26 mouse cellular contexts compared by ENCODE assay signal in genomic region chr4:40102996-40103395, GRCm38 (mm10). TPM values are rescaled to one million over a fixed set of nuclear protein-coding genes. Genes with fewer than 3 reads are reported as not detected.
DNase-seq lines count a peak whose midpoint lies in the region; ATAC-seq and TF ChIP-seq lines count a peak whose summit lies in the region.
"Had no signal": no experiment of that assay in that cellular context is flagged by ENCODE, and none has a peak within 500 bp of the region (broad histone marks: within the 10 kb centered on the region; RNA-seq: fewer than 3 reads in every experiment).

No protein-coding gene starts in this region.

- H3K4me2 ChIP-seq in forebrain, postnatal 0 days (ENCODE audit: low read depth): no peak overlapping the region
- no peak overlapping the region for H3K4me2 ChIP-seq in forebrain, embryonic 14.5 days (ENCODE audit: low read length)
- H3K4me2 ChIP-seq: embryonic facial prominence, embryonic 12.5 days; embryonic facial prominence, embryonic 15.5 days; forebrain, embryonic 15.5 days; heart, embryonic 11.5 days; hindbrain, embryonic 12.5 days; hindbrain, embryonic 15.5 days had no signal

- peak; percentile 48 for ATAC-seq in forebrain, postnatal 0 days
- ATAC-seq in forebrain, embryonic 14.5 days: no peak
- ATAC-seq: forebrain, embryonic 15.5 days; Patski had no signal

- H3K4me1 ChIP-seq in forebrain, postnatal 0 days (ENCODE audit: insufficient read depth): no peaks in the 10 kb centered on the region
- H3K4me1 ChIP-seq in forebrain, embryonic 14.5 days (ENCODE audit: control insufficient read depth, insufficient read depth, low read length): no peaks in the 10 kb centered on the region
- H3K4me1 ChIP-seq: embryonic facial prominence, embryonic 12.5 days; embryonic facial prominence, embryonic 15.5 days; forebrain, embryonic 15.5 days; hindbrain, embryonic 15.5 days had no signal

- H3K9me3 ChIP-seq in forebrain, postnatal 0 days (ENCODE audit: low read length): no peaks in the 10 kb centered on the region
- peaks cover 3% of the 10 kb centered on the region; the same call in 1 of the 2 replicates for H3K9me3 ChIP-seq in forebrain, embryonic 14.5 days (replicated peaks; ENCODE audit: control insufficient read depth, low read length)
- H3K9me3 ChIP-seq: embryonic facial prominence, embryonic 15.5 days; forebrain, embryonic 15.5 days; G1E; hindbrain, embryonic 12.5 days; hindbrain, embryonic 15.5 days had no signal

- intact Hi-C loops in left cerebral cortex, postnatal 36 days (cut with DNase I): loop anchor here (2.0 kb wide), 1 partner anchor 32 kb away; no protein-coding TSS in a partner anchor
- intact Hi-C loops in left cerebral cortex, postnatal 4 days (cut with DNase I): no loop called here

- no peaks in the 10 kb centered on the region for H3K36me3 ChIP-seq in forebrain, postnatal 0 days (ENCODE audit: insufficient read depth)
- H3K36me3 ChIP-seq in forebrain, embryonic 14.5 days (ENCODE audit: control insufficient read depth, insufficient read depth, low read length): no peaks in the 10 kb centered on the region
- H3K36me3 ChIP-seq: embryonic facial prominence, embryonic 12.5 days; embryonic facial prominence, embryonic 15.5 days; forebrain, embryonic 15.5 days; G1E; hindbrain, embryonic 12.5 days; hindbrain, embryonic 15.5 days had no signal

- H3K9ac ChIP-seq in forebrain, postnatal 0 days: no peak overlapping the region
- H3K9ac ChIP-seq in forebrain, embryonic 14.5 days (ENCODE audit: low read length): no peak overlapping the region
- H3K9ac ChIP-seq: embryonic facial prominence, embryonic 12.5 days; embryonic facial prominence, embryonic 15.5 days; forebrain, embryonic 15.5 days; hindbrain, embryonic 12.5 days; hindbrain, embryonic 15.5 days had no signal

- WGBS in forebrain, postnatal 0 days: 85% methylated on average over 1 of the region's 1 CpGs
- 87% methylated on average over 1 of the region's 1 CpGs for whole genome bisulfite sequencing in forebrain, embryonic 14.5 days

- no peak overlapping the region for H3K4me3 ChIP-seq in forebrain, postnatal 0 days (ENCODE audit: low read depth, low read length)
- no peak overlapping the region for H3K4me3 ChIP-seq in forebrain, embryonic 14.5 days (ENCODE audit: low read depth, low read length)
- H3K4me3 ChIP-seq: embryonic facial prominence, embryonic 12.5 days; embryonic facial prominence, embryonic 15.5 days; forebrain, embryonic 15.5 days; heart, adult 2 months; hindbrain, embryonic 12.5 days; hindbrain, embryonic 15.5 days had no signal

- no peak overlapping the region for H3K27ac ChIP-seq in forebrain, postnatal 0 days (ENCODE audit: low read depth, low read length)
- H3K27ac ChIP-seq in forebrain, embryonic 14.5 days (ENCODE audit: low read depth, low read length): no peak overlapping the region
- H3K27ac ChIP-seq: embryonic facial prominence, embryonic 12.5 days; embryonic facial prominence, embryonic 15.5 days; forebrain, embryonic 15.5 days; heart, adult 2 months; hindbrain, embryonic 12.5 days; hindbrain, embryonic 15.5 days had no signal

- no peaks in the 10 kb centered on the region for H3K27me3 ChIP-seq in forebrain, postnatal 0 days (ENCODE audit: insufficient read depth, low read length)
- H3K27me3 ChIP-seq in forebrain, embryonic 14.5 days (replicated peaks; ENCODE audit: control insufficient read depth, insufficient read depth, low read length): no peaks in the 10 kb centered on the region
- H3K27me3 ChIP-seq: CH12.LX; embryonic facial prominence, embryonic 12.5 days; embryonic facial prominence, embryonic 15.5 days; forebrain, embryonic 15.5 days; hindbrain, embryonic 12.5 days; hindbrain, embryonic 15.5 days had no signal

- TF ChIP-seq CTCF in forebrain, postnatal 0 days (IDR thresholded peaks at IDR 0.05; ENCODE audit: low read depth): no peak

- no peak for DNase-seq in forebrain, postnatal 0 days
- DNase-seq in forebrain, embryonic 14.5 days (ENCODE audit: low spot score): no peak
- DNase-seq in frontal cortex, postnatal 36 days (ENCODE audit: low spot score in 2 of 2): peak; percentile 9 to 52
- no peak for DNase-seq in frontal cortex, postnatal 25 days (ENCODE audit: low spot score in 2 of 2)
- peak; percentile 23 to 26 for DNase-seq in left cerebral cortex, postnatal 36 days (ENCODE audit: low spot score in 2 of 2)
- DNase-seq in left cerebral cortex, postnatal 4 days: no peak
- peak; percentile 81 for DNase-seq in brain, adult 2 months (ENCODE audit: low read depth, low spot score)
- no peak for DNase-seq in heart, adult 9 months (ENCODE audit: low spot score in 2 of 2)
- DNase-seq: adrenal gland, postnatal 10 days; adrenal gland, postnatal 36 days; cerebellum, adult 11 months; cerebellum, adult 2 months; cerebellum, adult 9-11 months; cerebellum, postnatal 25 days; gastrocnemius, postnatal 10 days; gastrocnemius, postnatal 36 days; heart, adult 2 months had no signal

RNA-seq across cellular contexts. Expression of gene Aco1, which starts 39.9 kb away (rescaled TPM):
- 53.6 and 59.6 TPM in 2 replicates for total RNA-seq in forebrain, postnatal 0 days (2014; rRNA removed)
- polyA plus RNA-seq in forebrain, postnatal 0 days (2015; fragmentation: Nextera tagmentation; extraction: Ambion mirVana): 35.0 and 40.0 TPM in 2 replicates
- polyA plus RNA-seq in forebrain, embryonic 14.5 days (2014; fragmentation: Nextera tagmentation; extraction: Ambion mirVana): 50.9 and 55.0 TPM in 2 replicates
- 10 to 100 TPM; 29.9 to 30.4 TPM for total RNA-seq in left cerebral cortex, postnatal 36 days (2021)
- 10 to 100 TPM; 60.1 to 64.1 TPM for total RNA-seq in left cerebral cortex, postnatal 4 days (2021)

Comparison
In these comparisons a context has a peak if more than half of its experiments do, and no peak if none do; other contexts are left out.
1. DNase-seq: peak in frontal cortex, postnatal 36 days (2 of 2), left cerebral cortex, postnatal 36 days (2 of 2) and brain, adult 2 months (single experiment); none in forebrain, postnatal 0 days (single experiment), forebrain, embryonic 14.5 days (single experiment), frontal cortex, postnatal 25 days (0 of 2), left cerebral cortex, postnatal 4 days (single experiment) and heart, adult 9 months (0 of 2).